Mouse (Mus musculus) intestine, embryonic 16.5 days (tissue): ENCODE results near the gene Msrb3. TPM values are rescaled to one million over a fixed set of nuclear protein-coding genes. Genes with fewer than 3 reads are reported as not detected.
A peak's percentile ranks its signal among the peaks of the same experiment; 100 is the strongest.

Experiments
- ATAC-seq: fragments of 200-750 bp; cut with Nextera tagmentation; 2 replicates; pipeline ENCODE4 v1.8.0; 2017; ENCODE audit warnings: moderate TSS enrichment, moderate library complexity
- H3K27ac ChIP-seq: fragments of 300-500 bp; sonication (generic); 2 replicates; pipeline ENCODE4 v1.5.1; 2014; ENCODE audit warnings: mild to moderate bottlenecking, low read length
- H3K27me3 ChIP-seq: fragments of 300-500 bp; sonication (generic); replicated peaks from 2 replicates; pipeline ENCODE4 v1.6.1; 2014; ENCODE audit warnings: low read length, control low read depth, mixed read lengths; ENCODE audit not compliant: control insufficient read depth, insufficient read depth
- H3K36me3 ChIP-seq: fragments of 300-500 bp; sonication (generic); 2 replicates; pipeline ENCODE4 v1.6.1; 2014; ENCODE audit warnings: low read length, control low read depth; ENCODE audit not compliant: control insufficient read depth, insufficient read depth
- H3K4me1 ChIP-seq: fragments of 300-500 bp; sonication (generic); 2 replicates; pipeline ENCODE4 v1.6.1; 2014; ENCODE audit warnings: low read length, control low read depth, mixed read lengths; ENCODE audit not compliant: control insufficient read depth, insufficient read depth
- H3K4me2 ChIP-seq: fragments of 300-500 bp; sonication (generic); 2 replicates; pipeline ENCODE4 v1.6.1; 2014; ENCODE audit warnings: low read depth, low read length, control low read depth
- H3K4me3 ChIP-seq: fragments of 300-500 bp; sonication (generic); 2 replicates; pipeline ENCODE4 v1.5.1; 2014; ENCODE audit warnings: mild to moderate bottlenecking, low read length
- H3K9ac ChIP-seq: fragments of 300-500 bp; sonication (generic); 2 replicates; pipeline ENCODE4 v1.6.1; 2014; ENCODE audit warnings: low read depth, low read length
- H3K9me3 ChIP-seq: fragments of 300-500 bp; sonication (generic); 2 replicates; pipeline ENCODE4 v1.6.1; 2016; ENCODE audit warnings: low read length, control low read depth; ENCODE audit not compliant: control insufficient read depth
- WGBS: fragments of 180-500 bp; shearing (Covaris S2); extraction: QIAGEN DNeasy Blood & Tissue Kit; methylation state at CpG from one replicate; pipeline ENCODE4 v1.1.7; 2014; 5-methylcytosine and 5-hydroxymethylcytosine counted together
- polyA plus RNA-seq: library from polyadenylated mRNA; unstranded; fragments of >200 nt; fragmentation: Nextera tagmentation; extraction: Ambion mirVana; gene quantifications from 2 replicates; pipeline ENCODE4 v1.2.1, GENCODE M21; 2015

Gene Msrb3
- polyA plus RNA-seq, 1 experiment from 2014 or later = 14.0 TPM

GRCm38 (mm10) chr10:120826795-120827669, 71.9 kb downstream of the Msrb3 start:
- no peaks in the 10 kb centered on the region for H3K9me3 ChIP-seq
- no peak overlapping the region for H3K9ac ChIP-seq
- 80% methylated on average over 27 of the region's 27 CpGs for WGBS
- H3K27me3 ChIP-seq = no peaks in the 10 kb centered on the region
- no peak overlapping the region for H3K4me3 ChIP-seq
- H3K4me1 ChIP-seq = peaks cover 2% of the 10 kb centered on the region; the same call in 1 of the 2 replicates
- H3K36me3 ChIP-seq = no peaks in the 10 kb centered on the region
- ATAC-seq = no peak
- H3K4me2 ChIP-seq = no peak overlapping the region
- H3K27ac ChIP-seq = no peak overlapping the region

- WGBS = 78% methylated on average over 7 of the region's 7 CpGs
- H3K4me1 ChIP-seq = peaks cover 8% of the 10 kb centered on the region; the same call in 1 of the 2 replicates
- no peaks in the 10 kb centered on the region for H3K36me3 ChIP-seq
- no peak for ATAC-seq
- H3K27ac ChIP-seq = no peak overlapping the region
- H3K27me3 ChIP-seq = no peaks in the 10 kb centered on the region
- H3K9ac ChIP-seq = no peak overlapping the region
- no peak overlapping the region for H3K4me2 ChIP-seq
- no peak overlapping the region for H3K4me3 ChIP-seq
- H3K9me3 ChIP-seq = no peaks in the 10 kb centered on the region
Measured at GRCm38 (mm10) chr10:120826381-120826780, 72.5 kb downstream of the Msrb3 start.

- Histone ChIP-seq H3K27ac (no peak overlapping the region), H3K36me3 (no peaks in the 10 kb centered on the region), H3K4me3 (no peak overlapping the region), H3K27me3 (no peaks in the 10 kb centered on the region), H3K9ac (no peak overlapping the region), H3K9me3 (no peaks in the 10 kb centered on the region), H3K4me1 (peaks cover 9% of the 10 kb centered on the region; the same call in 1 of the 2 replicates), H3K4me2 (no peak overlapping the region)
- WGBS = 68% methylated on average over 11 of the region's 11 CpGs
- ATAC-seq = no peak
Measured at GRCm38 (mm10) chr10:120825594-120825993, 73.3 kb downstream of the Msrb3 start.

- Histone ChIP-seq H3K9me3 (no peaks in the 10 kb centered on the region), H3K27me3 (no peaks in the 10 kb centered on the region), H3K4me3 (peak overlapping the region; percentile 5; the same call in 1 of the 2 replicates), H3K27ac (0 out of 2 replicates have a peak overlapping the region, but pooled peaks have one; percentile 8), H3K4me2 (peak overlapping the region; percentile 34), H3K4me1 (peaks cover 9% of the 10 kb centered on the region; the same call in 1 of the 2 replicates), H3K36me3 (no peaks in the 10 kb centered on the region), H3K9ac (no peak overlapping the region; the same call in 1 of the 2 replicates)
- peak; percentile 82 for ATAC-seq
- WGBS = 23% methylated on average over 20 of the region's 20 CpGs
Measured at GRCm38 (mm10) chr10:120821491-120822358, 77.2 kb downstream of the Msrb3 start.

GRCm38 (mm10) chr10:120820781-120821300, 78.1 kb downstream of the Msrb3 start:
- ATAC-seq = no peak
- Histone ChIP-seq H3K4me1 (peaks cover 9% of the 10 kb centered on the region; the same call in 1 of the 2 replicates), H3K27ac (no peak overlapping the region), H3K27me3 (no peaks in the 10 kb centered on the region), H3K4me2 (no peak overlapping the region), H3K36me3 (no peaks in the 10 kb centered on the region), H3K4me3 (no peak overlapping the region), H3K9ac (no peak overlapping the region), H3K9me3 (no peaks in the 10 kb centered on the region)
- WGBS = 62% methylated on average over 12 of the region's 12 CpGs

- Histone ChIP-seq H3K9ac (no peak overlapping the region), H3K27ac (no peak overlapping the region), H3K4me1 (peaks cover 15% of the 10 kb centered on the region), H3K9me3 (no peaks in the 10 kb centered on the region), H3K36me3 (no peaks in the 10 kb centered on the region), H3K4me3 (no peak overlapping the region), H3K4me2 (no peak overlapping the region), H3K27me3 (no peaks in the 10 kb centered on the region)
- ATAC-seq = no peak
- 77% methylated on average over 5 of the region's 5 CpGs for WGBS
Measured at GRCm38 (mm10) chr10:120815290-120815689, 83.6 kb downstream of the Msrb3 start.

GRCm38 (mm10) chr10:120811796-120812443, 87.0 kb downstream of the Msrb3 start:
- peak overlapping the region; percentile 75 for H3K27ac ChIP-seq

GRCm38 (mm10) chr10:120810832-120811571, 87.9 kb downstream of the Msrb3 start:
- H3K4me2 ChIP-seq = peak overlapping the region; percentile 59; the same call in 1 of the 2 replicates
- no peaks in the 10 kb centered on the region for H3K36me3 ChIP-seq
- no peak overlapping the region for H3K9ac ChIP-seq
- H3K9me3 ChIP-seq = no peaks in the 10 kb centered on the region
- peaks cover 23% of the 10 kb centered on the region for H3K4me1 ChIP-seq
- H3K27me3 ChIP-seq = no peaks in the 10 kb centered on the region
- WGBS = 42% methylated on average over 4 of the region's 4 CpGs
- H3K4me3 ChIP-seq = no peak overlapping the region
- ATAC-seq = peak; percentile 53; the same call in 1 of the 2 replicates
- H3K27ac ChIP-seq = peak overlapping the region; percentile 75

More at GRCm38 (mm10) chr10:120811796-120812443, 87.0 kb downstream of the Msrb3 start:
- Histone ChIP-seq H3K4me1 (peaks cover 23% of the 10 kb centered on the region), H3K36me3 (no peaks in the 10 kb centered on the region), H3K9ac (peak overlapping the region; percentile 55), H3K9me3 (no peaks in the 10 kb centered on the region), H3K27me3 (no peaks in the 10 kb centered on the region), H3K4me3 (peak overlapping the region; percentile 38), H3K4me2 (peak overlapping the region; percentile 59)
- 18% methylated on average over 24 of the region's 24 CpGs for WGBS
- peak; percentile 67 for ATAC-seq
